In the genomic region with DNA sequence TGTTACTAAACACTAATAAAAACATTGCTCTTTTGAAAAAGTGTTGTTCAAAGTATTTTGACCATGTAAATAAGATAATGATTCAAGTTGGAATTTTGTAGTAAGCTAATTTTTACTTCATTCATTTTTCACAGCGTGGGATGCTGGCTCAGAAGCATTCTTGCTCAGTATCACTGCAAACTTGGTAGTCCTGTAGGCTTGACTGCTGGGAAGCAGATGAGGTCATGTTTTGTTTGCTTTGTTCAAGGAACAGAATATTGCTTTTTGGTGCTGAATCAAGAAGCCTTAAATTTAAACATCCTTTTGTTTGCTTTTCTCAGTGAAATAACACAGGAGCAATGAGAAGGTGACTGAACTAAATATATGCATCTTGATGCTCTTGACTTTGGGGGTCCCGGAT, we compare ENCODE assay signal across 25 mouse cellular contexts.
DNase-seq lines count a peak whose midpoint lies in the region; ATAC-seq lines count a peak whose summit lies in the region.
"Had no signal": no experiment of that assay in that cellular context is flagged by ENCODE, and none has a peak within 500 bp of the region (broad histone marks: within the 10 kb centered on the region; RNA-seq: fewer than 3 reads in every experiment).

No protein-coding gene starts in this region.

- H3K27me3 ChIP-seq in heart, embryonic 12.5 days (replicated peaks): no peaks in the 10 kb centered on the region
- no peaks in the 10 kb centered on the region for H3K27me3 ChIP-seq in kidney, embryonic 15.5 days
- H3K27me3 ChIP-seq: CH12.LX; embryonic facial prominence, embryonic 12.5 days; forebrain, embryonic 13.5 days; forebrain, embryonic 15.5 days; Patski had no signal

- no peaks in the 10 kb centered on the region for H3K9me3 ChIP-seq in heart, embryonic 12.5 days (replicated peaks)
- H3K9me3 ChIP-seq in kidney, embryonic 15.5 days (replicated peaks): no peaks in the 10 kb centered on the region
- H3K9me3 ChIP-seq: embryonic facial prominence, embryonic 10.5 days; embryonic facial prominence, embryonic 12.5 days; forebrain, embryonic 13.5 days; forebrain, embryonic 15.5 days; G1E had no signal

- H3K4me2 ChIP-seq in heart, embryonic 12.5 days: no peak overlapping the region
- H3K4me2 ChIP-seq in kidney, embryonic 15.5 days: no peak overlapping the region
- H3K4me2 ChIP-seq: embryonic facial prominence, embryonic 12.5 days; forebrain, embryonic 13.5 days; forebrain, embryonic 15.5 days had no signal

- peaks cover 20% of the 10 kb centered on the region for H3K4me1 ChIP-seq in heart, embryonic 12.5 days (replicated peaks)
- H3K4me1 ChIP-seq in kidney, embryonic 15.5 days: peaks cover 14% of the 10 kb centered on the region
- H3K4me1 ChIP-seq: embryonic facial prominence, embryonic 12.5 days; forebrain, embryonic 13.5 days; forebrain, embryonic 15.5 days had no signal

- intact Hi-C loops in heart, postnatal 25 days (cut with DNase I): no loop called here

- H3K9ac ChIP-seq in heart, embryonic 12.5 days: no peak overlapping the region
- H3K9ac ChIP-seq in kidney, embryonic 15.5 days: no peak overlapping the region
- H3K9ac ChIP-seq: embryonic facial prominence, embryonic 12.5 days; forebrain, embryonic 13.5 days; forebrain, embryonic 15.5 days had no signal

- 51% methylated on average over 2 of the region's 2 CpGs for WGBS in heart, embryonic 12.5 days
- WGBS in kidney, embryonic 15.5 days: 38% methylated on average over 2 of the region's 2 CpGs

- no peak overlapping the region for H3K27ac ChIP-seq in heart, embryonic 12.5 days (ENCODE audit: poor library complexity, severe bottlenecking)
- H3K27ac ChIP-seq in kidney, embryonic 15.5 days: peak overlapping the region; percentile 22; the same call in 1 of the 2 replicates
- H3K27ac ChIP-seq: embryonic facial prominence, embryonic 10.5 days; embryonic facial prominence, embryonic 12.5 days; forebrain, embryonic 13.5 days; forebrain, embryonic 15.5 days had no signal

- H3K4me3 ChIP-seq in heart, embryonic 12.5 days: no peak overlapping the region
- no peak overlapping the region for H3K4me3 ChIP-seq in kidney, embryonic 15.5 days (replicated peaks)
- H3K4me3 ChIP-seq: embryonic facial prominence, embryonic 10.5 days; embryonic facial prominence, embryonic 12.5 days; forebrain, embryonic 13.5 days; forebrain, embryonic 15.5 days had no signal

- no peaks in the 10 kb centered on the region for H3K36me3 ChIP-seq in heart, embryonic 12.5 days
- no peaks in the 10 kb centered on the region for H3K36me3 ChIP-seq in kidney, embryonic 15.5 days
- H3K36me3 ChIP-seq: embryonic facial prominence, embryonic 10.5 days; embryonic facial prominence, embryonic 12.5 days; forebrain, embryonic 15.5 days; G1E had no signal

- no peak for DNase-seq in frontal cortex, postnatal 36 days (ENCODE audit: low spot score in 2 of 2)
- no peak for DNase-seq in heart, postnatal 25 days (ENCODE audit: low spot score)
- no peak for DNase-seq in kidney, adult 18-20 months
- DNase-seq in thymus, postnatal 4 days: no peak
- DNase-seq: adrenal gland, adult 8-10 months; adrenal gland, postnatal 14 days; adrenal gland, postnatal 36 days; B cell, adult 2 months; cerebellum, adult 11-12 months; cerebellum, adult 2 months; cerebellum, adult 9-10 months; cerebellum, postnatal 10 days; cerebellum, postnatal 25 days had no signal

- ATAC-seq in frontal cortex, adult (ENCODE audit: low TSS enrichment): peak; percentile 65; the same call in 1 of the 2 replicates
- ATAC-seq in heart, embryonic 12.5 days (ENCODE audit: insufficient number of reproducible peaks, low FRiP score): peak; percentile 44; the same call in 1 of the 2 replicates
- no peak for ATAC-seq in kidney, embryonic 15.5 days (replicated peaks; ENCODE audit: low FRiP score)
- ATAC-seq: activated CD4-positive, CD25-positive, alpha-beta regulatory T cell, adult 4 months; CD4-positive, CD25-positive, alpha-beta regulatory T cell, adult 4 months; forebrain, embryonic 13.5 days; forebrain, embryonic 15.5 days; Patski had no signal
